Mouse (Mus musculus): ENCODE results near the gene Rasgrp1. TPM values are rescaled to one million over a fixed set of nuclear protein-coding genes. Genes with fewer than 3 reads are reported as not detected.

Gene Rasgrp1
- polyA plus RNA-seq (2014; fragmentation: Nextera tagmentation; extraction: Ambion mirVana) = 1.0 and 1.2 TPM in 2 replicates

DNA sequence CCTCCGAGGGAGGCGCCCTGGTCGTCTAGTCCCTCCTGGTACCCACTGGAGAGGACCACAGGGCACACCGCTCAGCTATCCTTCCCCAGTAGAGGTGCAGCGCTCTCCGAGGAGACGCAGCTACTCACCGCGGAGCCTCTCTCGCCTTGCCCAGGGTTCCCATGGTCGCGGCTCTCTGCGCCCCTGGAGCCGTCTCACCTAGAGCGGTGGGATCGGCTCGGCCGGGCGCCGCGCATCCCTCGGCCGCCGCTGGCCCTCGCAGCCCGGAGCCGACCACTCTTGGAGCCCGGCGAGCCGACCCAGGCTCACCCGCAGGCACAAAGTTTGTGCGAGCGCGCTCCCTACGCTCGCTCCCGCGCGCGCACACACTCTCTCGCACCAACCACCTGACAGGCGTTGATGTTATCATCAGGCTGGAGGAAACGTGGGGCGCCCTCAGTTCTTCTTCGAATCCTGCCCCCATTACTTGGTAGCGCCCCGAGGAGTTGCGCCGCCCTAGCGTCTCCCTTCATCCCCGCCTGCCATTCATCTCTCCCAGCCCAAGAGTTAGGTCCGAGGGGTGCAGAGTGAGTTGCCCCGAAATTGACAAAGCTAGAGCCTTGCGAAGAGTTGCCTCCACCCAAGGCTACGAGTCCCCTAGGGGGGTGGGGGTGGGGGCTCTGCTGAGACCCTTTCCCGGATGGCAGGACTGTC, at the start of gene Rasgrp1:
Rasgrp1 (minus strand) TSS at position 455 of the 693 bp plus-strand sequence.
- Histone ChIP-seq H3K27ac (ENCODE audit: low read depth, low read length) (no peak within 1 kb of the TSS), H3K27me3 (ENCODE audit: control insufficient read depth, insufficient read depth, low read length) (peaks cover 11% of the 10 kb centered on the region), H3K9me3 (ENCODE audit: control insufficient read depth, low read length) (no peaks in the 10 kb centered on the region), H3K4me1 (ENCODE audit: control insufficient read depth, insufficient read depth, low read length) (0 out of 2 replicates have a peak, but pooled peaks cover 3% of the 10 kb centered on the region), H3K36me3 (ENCODE audit: control insufficient read depth, insufficient read depth, low read length) (no peaks in the 10 kb centered on the region), H3K4me2 (peak within 1 kb of the TSS; percentile 96), H3K9ac (ENCODE audit: low read length) (peak within 1 kb of the TSS; percentile 64), H3K4me3 (ENCODE audit: low read depth, low read length) (peak within 1 kb of the TSS; percentile 54)
- DNase-seq (ENCODE audit: low spot score, missing footprints) = peak; percentile 94
- ATAC-seq (ENCODE audit: low FRiP score) = peak; percentile 81
- 2% methylated on average over 56 of the region's 56 CpGs for WGBS

DNA sequence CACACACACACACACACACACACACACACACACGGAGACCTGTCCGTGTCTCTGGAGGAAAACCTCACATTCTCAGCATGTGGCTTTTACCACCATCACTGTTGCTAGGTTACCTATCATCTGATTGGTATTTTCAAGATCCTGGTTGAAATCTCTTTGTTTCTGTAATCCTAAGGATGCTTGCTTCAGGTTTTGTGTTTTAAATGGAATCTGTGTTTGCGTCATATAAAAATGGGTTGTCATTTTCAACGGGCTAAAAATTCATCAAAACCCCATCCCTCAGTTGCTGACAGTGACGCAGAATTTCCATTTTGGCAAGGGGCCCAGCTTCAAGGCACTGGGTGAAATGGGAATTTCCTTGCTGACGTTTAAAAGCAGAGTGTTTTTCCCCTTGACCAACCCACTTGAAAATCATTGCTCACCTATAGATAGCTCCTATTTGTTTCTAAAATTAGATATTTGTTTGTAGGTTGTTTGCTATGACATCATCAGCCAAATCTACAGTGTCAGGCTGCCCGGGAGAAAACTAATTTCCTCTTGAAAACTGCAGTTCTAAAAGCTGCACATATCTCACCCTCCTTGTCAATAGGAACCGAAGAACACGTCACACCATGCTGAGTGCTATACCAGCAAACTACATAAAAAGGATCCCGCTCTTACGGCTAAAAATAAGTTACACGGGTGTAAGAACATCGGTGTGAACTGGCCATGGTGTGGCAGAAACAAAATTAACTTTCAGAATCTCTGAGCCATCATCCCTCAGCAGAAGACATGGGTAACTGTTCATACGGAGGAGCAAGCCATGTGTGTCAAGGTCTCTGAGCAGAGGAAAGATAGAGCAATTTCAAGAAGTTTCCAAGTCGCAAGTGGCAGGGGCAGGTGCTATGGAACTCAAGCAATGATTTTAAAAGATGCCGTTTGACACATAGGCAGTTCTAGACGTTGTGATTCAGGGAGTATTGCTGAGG, 47.4 kb upstream of the Rasgrp1 start:
- Histone ChIP-seq H3K9me3 (ENCODE audit: control insufficient read depth, low read length) (no peaks in the 10 kb centered on the region), H3K9ac (ENCODE audit: low read length) (no peak overlapping the region), H3K4me3 (ENCODE audit: low read depth, low read length) (no peak overlapping the region), H3K36me3 (ENCODE audit: control insufficient read depth, insufficient read depth, low read length) (no peaks in the 10 kb centered on the region), H3K4me2 (no peak overlapping the region), H3K27ac (ENCODE audit: low read depth, low read length) (no peak overlapping the region), H3K27me3 (ENCODE audit: control insufficient read depth, insufficient read depth, low read length) (no peaks in the 10 kb centered on the region), H3K4me1 (ENCODE audit: control insufficient read depth, insufficient read depth, low read length) (no peaks in the 10 kb centered on the region)
- WGBS = 84% methylated on average over 17 of the region's 17 CpGs
- DNase-seq (ENCODE audit: low spot score, missing footprints) (no peak), ATAC-seq (ENCODE audit: low FRiP score) (no peak)

DNA sequence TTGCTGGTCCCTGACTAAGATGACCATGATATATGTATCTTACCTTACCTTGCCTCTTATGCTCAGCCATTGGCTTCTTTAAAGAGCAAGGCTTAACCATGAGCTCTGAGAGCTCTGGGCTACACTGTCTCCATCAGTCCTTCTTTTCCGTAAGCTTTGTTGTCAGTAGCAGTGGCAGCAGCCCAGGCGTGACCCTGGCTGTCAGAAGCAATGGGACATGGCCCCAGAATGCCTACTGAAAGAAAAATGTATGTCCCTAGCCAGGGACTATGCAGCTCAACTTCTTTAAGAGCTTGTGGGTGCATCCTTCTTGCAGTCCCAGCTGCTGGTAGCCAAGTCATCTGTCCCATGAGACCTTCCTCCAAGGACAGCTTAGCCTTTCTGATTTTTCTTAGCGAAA, 46.7 kb upstream of the Rasgrp1 start:
- H3K36me3 ChIP-seq (ENCODE audit: control insufficient read depth, insufficient read depth, low read length) = no peaks in the 10 kb centered on the region
- no peak overlapping the region for H3K27ac ChIP-seq (ENCODE audit: low read depth, low read length)
- no peaks in the 10 kb centered on the region for H3K4me1 ChIP-seq (ENCODE audit: control insufficient read depth, insufficient read depth, low read length)
- H3K4me3 ChIP-seq (ENCODE audit: low read depth, low read length) = no peak overlapping the region
- ATAC-seq (ENCODE audit: low FRiP score) = no peak
- no peaks in the 10 kb centered on the region for H3K27me3 ChIP-seq (ENCODE audit: control insufficient read depth, insufficient read depth, low read length)
- no peaks in the 10 kb centered on the region for H3K9me3 ChIP-seq (ENCODE audit: control insufficient read depth, low read length)
- no peak overlapping the region for H3K9ac ChIP-seq (ENCODE audit: low read length)
- DNase-seq (ENCODE audit: low spot score, missing footprints) = no peak
- no peak overlapping the region for H3K4me2 ChIP-seq
- WGBS = 76% methylated on average over 3 of the region's 3 CpGs

DNA sequence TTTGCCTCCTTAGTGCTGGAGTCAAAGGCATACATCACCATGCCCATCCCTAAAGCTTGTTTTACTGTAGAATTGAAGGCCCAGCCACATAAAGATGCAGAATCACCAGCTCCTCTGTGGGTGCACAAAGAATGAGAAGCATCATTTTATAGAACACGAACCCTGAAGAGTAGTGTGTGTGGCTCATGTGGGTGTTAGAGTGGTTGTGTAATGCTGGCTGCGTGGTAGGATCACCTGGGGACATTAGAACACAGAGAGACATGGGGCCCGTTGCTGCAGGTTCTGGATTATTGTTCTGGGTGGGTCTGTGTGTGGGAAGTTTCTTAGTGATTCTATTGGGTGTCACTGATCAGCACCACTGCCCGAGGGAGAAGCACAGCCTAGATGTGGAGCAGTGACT, 45.3 kb upstream of the Rasgrp1 start:
- ATAC-seq (ENCODE audit: low FRiP score) (no peak), DNase-seq (ENCODE audit: low spot score, missing footprints) (no peak)
- Histone ChIP-seq H3K4me3 (ENCODE audit: low read depth, low read length) (no peak overlapping the region), H3K9ac (ENCODE audit: low read length) (no peak overlapping the region), H3K27me3 (ENCODE audit: control insufficient read depth, insufficient read depth, low read length) (no peaks in the 10 kb centered on the region), H3K4me1 (ENCODE audit: control insufficient read depth, insufficient read depth, low read length) (no peaks in the 10 kb centered on the region), H3K4me2 (no peak overlapping the region), H3K27ac (ENCODE audit: low read depth, low read length) (no peak overlapping the region), H3K36me3 (ENCODE audit: control insufficient read depth, insufficient read depth, low read length) (no peaks in the 10 kb centered on the region), H3K9me3 (ENCODE audit: control insufficient read depth, low read length) (no peaks in the 10 kb centered on the region)
- 92% methylated on average over 4 of the region's 4 CpGs for WGBS

DNA sequence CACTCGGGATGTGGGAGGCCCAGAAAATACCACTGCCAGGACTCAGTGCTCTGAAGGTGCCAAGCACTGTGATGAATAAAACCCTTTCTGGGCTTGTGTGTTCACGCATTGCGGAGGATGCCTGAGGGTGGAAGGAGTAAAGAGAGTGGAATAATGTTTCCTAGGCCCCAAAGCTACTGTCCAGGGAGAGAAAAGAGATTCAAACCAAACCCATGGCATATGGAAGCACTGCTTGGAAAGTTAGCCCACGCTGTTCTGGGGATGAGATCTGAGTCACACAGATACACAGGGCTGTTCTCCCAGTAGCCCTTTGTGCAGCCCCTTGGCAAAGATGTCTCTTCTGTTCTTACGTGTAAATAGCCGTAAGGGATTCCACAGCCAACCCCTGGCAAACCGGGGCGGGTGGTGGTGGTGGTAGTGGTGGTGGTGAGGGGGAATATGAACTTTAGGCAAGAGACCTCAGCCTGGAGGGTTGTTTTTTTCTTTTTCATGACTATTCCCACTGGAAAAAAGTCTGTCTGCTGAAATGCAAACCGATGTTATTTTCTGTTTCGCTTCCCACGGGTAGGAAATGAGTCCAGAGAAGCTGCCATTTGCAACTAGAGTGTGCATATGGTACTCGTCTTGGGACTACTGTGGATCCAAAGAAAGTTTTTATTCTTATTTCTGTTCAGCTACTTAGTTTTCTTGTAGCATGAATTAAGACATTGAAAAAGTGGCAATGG, 44.3 kb upstream of the Rasgrp1 start:
- no peak for ATAC-seq (ENCODE audit: low FRiP score)
- no peak overlapping the region for H3K4me3 ChIP-seq (ENCODE audit: low read depth, low read length)
- no peak overlapping the region for H3K4me2 ChIP-seq
- H3K27me3 ChIP-seq (ENCODE audit: control insufficient read depth, insufficient read depth, low read length) = no peaks in the 10 kb centered on the region
- DNase-seq (ENCODE audit: low spot score, missing footprints) = no peak
- H3K4me1 ChIP-seq (ENCODE audit: control insufficient read depth, insufficient read depth, low read length) = no peaks in the 10 kb centered on the region
- WGBS = 89% methylated on average over 12 of the region's 12 CpGs
- H3K9ac ChIP-seq (ENCODE audit: low read length) = no peak overlapping the region
- H3K36me3 ChIP-seq (ENCODE audit: control insufficient read depth, insufficient read depth, low read length) = no peaks in the 10 kb centered on the region
- H3K27ac ChIP-seq (ENCODE audit: low read depth, low read length) = no peak overlapping the region
- H3K9me3 ChIP-seq (ENCODE audit: control insufficient read depth, low read length) = no peaks in the 10 kb centered on the region

DNA sequence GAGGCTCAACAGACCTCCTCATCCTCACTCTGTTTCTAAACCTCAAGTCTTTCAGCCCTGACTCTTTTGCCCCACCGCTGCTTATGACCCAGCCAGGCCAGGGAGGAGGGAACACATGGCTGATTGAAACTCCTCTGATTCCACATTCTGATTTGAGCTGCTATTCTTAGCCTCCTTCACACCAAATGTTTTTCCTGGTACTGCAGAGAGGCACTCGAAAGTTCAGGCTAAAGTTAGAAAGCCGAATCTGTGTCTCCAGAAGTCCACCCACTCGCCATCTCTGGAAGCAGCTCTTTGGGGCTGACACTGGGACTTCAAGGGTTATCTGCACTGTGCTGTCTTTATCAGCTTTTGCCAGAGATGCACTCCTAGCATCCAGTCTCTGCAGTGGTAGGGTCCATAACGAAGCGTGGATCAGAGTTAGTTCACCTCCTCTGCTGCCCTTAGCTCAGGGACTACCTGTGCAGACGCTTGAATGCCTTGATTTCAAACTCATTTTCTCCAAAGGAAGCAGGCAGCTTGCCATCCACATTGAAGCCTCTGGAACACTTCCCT, 43.3 kb upstream of the Rasgrp1 start:
- Histone ChIP-seq H3K9ac (ENCODE audit: low read length) (no peak overlapping the region), H3K27ac (ENCODE audit: low read depth, low read length) (no peak overlapping the region), H3K27me3 (ENCODE audit: control insufficient read depth, insufficient read depth, low read length) (no peaks in the 10 kb centered on the region), H3K4me1 (ENCODE audit: control insufficient read depth, insufficient read depth, low read length) (no peaks in the 10 kb centered on the region), H3K4me3 (ENCODE audit: low read depth, low read length) (no peak overlapping the region), H3K36me3 (ENCODE audit: control insufficient read depth, insufficient read depth, low read length) (no peaks in the 10 kb centered on the region), H3K9me3 (ENCODE audit: control insufficient read depth, low read length) (no peaks in the 10 kb centered on the region), H3K4me2 (no peak overlapping the region)
- DNase-seq (ENCODE audit: low spot score, missing footprints) (no peak), ATAC-seq (ENCODE audit: low FRiP score) (no peak)
- 87% methylated on average over 7 of the region's 7 CpGs for WGBS

DNA sequence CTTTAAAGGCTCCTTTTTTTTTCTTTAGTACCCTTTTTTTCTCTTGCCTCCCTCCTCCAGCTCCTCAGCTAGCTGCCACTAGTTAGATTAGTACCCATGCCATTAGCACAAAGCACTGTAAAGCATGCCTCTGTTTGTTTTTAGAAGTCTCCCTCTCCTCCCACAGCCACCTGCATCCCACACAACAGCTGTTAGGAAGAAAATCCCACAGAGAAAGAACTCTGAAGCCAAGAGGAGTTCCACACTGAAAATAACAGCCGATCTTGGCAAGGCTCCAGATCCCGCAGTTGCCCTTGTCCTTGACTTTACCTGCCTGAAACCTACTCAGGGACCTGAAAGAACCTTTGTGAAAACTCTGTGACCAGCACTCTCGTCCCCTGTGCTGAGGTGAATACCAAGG, 38.5 kb upstream of the Rasgrp1 start:
- Histone ChIP-seq H3K9me3 (ENCODE audit: control insufficient read depth, low read length) (no peaks in the 10 kb centered on the region), H3K4me2 (no peak overlapping the region), H3K9ac (ENCODE audit: low read length) (no peak overlapping the region), H3K27ac (ENCODE audit: low read depth, low read length) (no peak overlapping the region), H3K36me3 (ENCODE audit: control insufficient read depth, insufficient read depth, low read length) (no peaks in the 10 kb centered on the region), H3K27me3 (ENCODE audit: control insufficient read depth, insufficient read depth, low read length) (no peaks in the 10 kb centered on the region), H3K4me3 (ENCODE audit: low read depth, low read length) (no peak overlapping the region), H3K4me1 (ENCODE audit: control insufficient read depth, insufficient read depth, low read length) (no peaks in the 10 kb centered on the region)
- WGBS = 67% methylated on average over 3 of the region's 3 CpGs
- DNase-seq (ENCODE audit: low spot score, missing footprints) = no peak
- ATAC-seq (ENCODE audit: low FRiP score) = no peak

DNA sequence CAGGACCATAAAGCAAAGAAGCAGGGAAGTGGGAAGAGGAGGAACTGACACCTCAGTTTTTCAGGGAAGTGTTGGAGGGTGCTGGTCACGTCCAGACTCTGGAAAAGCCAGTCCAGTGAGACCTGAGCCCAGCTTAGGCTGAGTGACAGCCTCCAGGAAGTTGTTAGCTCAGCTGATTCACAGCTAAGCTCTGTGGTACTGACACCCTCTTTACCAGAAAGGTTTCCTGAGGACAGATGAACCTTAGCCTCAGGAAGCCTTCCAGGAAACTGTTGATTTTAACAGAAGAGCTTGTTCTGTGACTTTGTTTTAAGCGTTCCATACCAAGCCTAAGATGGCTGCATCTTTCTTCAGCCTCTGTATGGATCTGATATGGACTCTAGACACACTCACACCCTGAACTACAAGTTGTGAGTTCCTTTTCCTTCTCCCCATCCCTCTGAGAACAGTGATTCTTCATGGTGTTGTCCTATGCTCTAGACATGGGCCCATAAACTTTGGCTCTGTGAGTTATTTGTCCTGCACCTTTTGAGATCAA, 31.6 kb upstream of the Rasgrp1 start:
- Histone ChIP-seq H3K9ac (ENCODE audit: low read length) (no peak overlapping the region), H3K4me2 (no peak overlapping the region), H3K4me3 (ENCODE audit: low read depth, low read length) (no peak overlapping the region), H3K27me3 (ENCODE audit: control insufficient read depth, insufficient read depth, low read length) (no peaks in the 10 kb centered on the region), H3K9me3 (ENCODE audit: control insufficient read depth, low read length) (no peaks in the 10 kb centered on the region), H3K36me3 (ENCODE audit: control insufficient read depth, insufficient read depth, low read length) (no peaks in the 10 kb centered on the region), H3K4me1 (ENCODE audit: control insufficient read depth, insufficient read depth, low read length) (no peaks in the 10 kb centered on the region), H3K27ac (ENCODE audit: low read depth, low read length) (no peak overlapping the region)
- 81% methylated on average over 2 of the region's 2 CpGs for WGBS
- ATAC-seq (ENCODE audit: low FRiP score) = no peak
- DNase-seq (ENCODE audit: low spot score, missing footprints) = no peak
